Mouse (Mus musculus) embryonic facial prominence, embryonic 12.5 days (tissue): ENCODE results near the gene Vmn1r113. TPM values are rescaled to one million over a fixed set of nuclear protein-coding genes. Genes with fewer than 3 reads are reported as not detected.
"Not testable (repeated sequence)": the region's sequence is repeated elsewhere in the genome, so short reads cannot be mapped to it uniquely, and the experiment has no call there.

Experiments
- ATAC-seq: fragments of 200-750 bp; cut with Nextera tagmentation; 2 replicates; pipeline ENCODE4 v1.8.0; 2017; ENCODE audit not compliant: insufficient number of reproducible peaks, insufficient read depth, low FRiP score, low TSS enrichment
- H3K27ac ChIP-seq: fragments of 300-500 bp; sonication (generic); 2 replicates; pipeline ENCODE4 v1.5.1; 2016; ENCODE audit warnings: mild to moderate bottlenecking
- H3K27me3 ChIP-seq: fragments of 300-500 bp; sonication (generic); 2 replicates; pipeline ENCODE4 v1.6.1; 2016; ENCODE audit warnings: mild to moderate bottlenecking, moderate library complexity
- H3K36me3 ChIP-seq: fragments of 300-500 bp; sonication (generic); 2 replicates; pipeline ENCODE4 v1.6.1; 2016; ENCODE audit warnings: mild to moderate bottlenecking
- H3K4me1 ChIP-seq: fragments of 300-500 bp; sonication (generic); 2 replicates; pipeline ENCODE4 v1.6.1; 2016
- H3K4me2 ChIP-seq: fragments of 300-500 bp; sonication (generic); replicated peaks from 2 replicates; pipeline ENCODE4 v1.6.1; 2016; ENCODE audit warnings: mild to moderate bottlenecking, moderate library complexity
- H3K4me3 ChIP-seq: fragments of 300-500 bp; sonication (generic); 2 replicates; pipeline ENCODE4 v1.5.1; 2016; ENCODE audit warnings: mild to moderate bottlenecking
- H3K9ac ChIP-seq: fragments of 300-500 bp; sonication (generic); 2 replicates; pipeline ENCODE4 v1.6.1; 2016; ENCODE audit warnings: mild to moderate bottlenecking, moderate library complexity
- H3K9me3 ChIP-seq: fragments of 300-500 bp; sonication (generic); 2 replicates; pipeline ENCODE4 v1.6.1; 2016; ENCODE audit warnings: mild to moderate bottlenecking, moderate library complexity
- WGBS: fragments of 180-500 bp; shearing (Covaris S2); methylation state at CpG from one replicate; pipeline ENCODE4 v1.1.7; 2016; 5-methylcytosine and 5-hydroxymethylcytosine counted together
- polyA plus RNA-seq: library from polyadenylated mRNA; unstranded; fragments of >200 nt; fragmentation: Nextera tagmentation; extraction: Ambion mirVana; gene quantifications from 2 replicates; pipeline ENCODE4 v1.2.1, GENCODE M21; 2016

Vmn1r113 gene
- polyA plus RNA-seq, result not detected in 2 replicates

- not testable (repeated sequence) for H3K4me1 ChIP-seq, H3K27me3 ChIP-seq
These were observed at the start of gene Vmn1r113 for GRCm38 (mm10) chr7:20786985-20787384. Gene Vmn1r113, plus strand, starts transcription at chr7:20787285.

GRCm38 (mm10) chr7:20770885-20771284 lies 16.2 kb upstream of the Vmn1r113 start, which contains the start of gene Vmn1r112:
Gene Vmn1r112, plus strand, starts transcription at chr7:20771185.
- H3K27ac ChIP-seq, H3K9me3 ChIP-seq, ATAC-seq, H3K36me3 ChIP-seq, H3K4me3 ChIP-seq, H3K4me2 ChIP-seq, H3K4me1 ChIP-seq, H3K27me3 ChIP-seq, H3K9ac ChIP-seq: not testable (repeated sequence)
- no CpG with 5 or more reads among the region's 3 CpGs for WGBS

More at GRCm38 (mm10) chr7:20786985-20787384, at the start of gene Vmn1r113:
- H3K36me3 ChIP-seq, H3K9me3 ChIP-seq, ATAC-seq, H3K9ac ChIP-seq, H3K27ac ChIP-seq, H3K4me2 ChIP-seq, H3K4me3 ChIP-seq: not testable (repeated sequence)
- WGBS, result 55% methylated on average over 2 of the region's 2 CpGs

GRCm38 (mm10) chr7:20812086-20812485 lies 25.0 kb downstream of the Vmn1r113 start, which contains the start of gene Vmn1r114:
Gene Vmn1r114, minus strand, starts transcription at chr7:20812186.
- H3K27me3 ChIP-seq, H3K9me3 ChIP-seq, H3K4me1 ChIP-seq, H3K36me3 ChIP-seq, H3K4me2 ChIP-seq, H3K9ac ChIP-seq, H3K4me3 ChIP-seq, ATAC-seq, H3K27ac ChIP-seq: not testable (repeated sequence)
- no CpG with 5 or more reads among the region's 5 CpGs for WGBS

Other genes starting within 250 kb of the Vmn1r113 start
- gene Gm5726, start 241.5 kb upstream of the Vmn1r113 start, polyA plus RNA-seq, result not detected in 2 replicates
- gene Gm4141, start 211.0 kb upstream of the Vmn1r113 start, polyA plus RNA-seq, result not detected in 2 replicates
- not detected in 2 replicates for gene Gm4513, start 188.3 kb upstream of the Vmn1r113 start, polyA plus RNA-seq
- not detected in 2 replicates for gene Vmn1r107, start 118.4 kb upstream of the Vmn1r113 start, polyA plus RNA-seq
- gene Vmn1r111, start 84.1 kb upstream of the Vmn1r113 start, polyA plus RNA-seq, result not detected in 2 replicates
- not detected in 2 replicates for gene Gm10668, start 56.7 kb upstream of the Vmn1r113 start, polyA plus RNA-seq
- gene Vmn1r112, start 16.1 kb upstream of the Vmn1r113 start, polyA plus RNA-seq, result not detected in 2 replicates
- gene Vmn1r114, start 24.9 kb downstream of the Vmn1r113 start, polyA plus RNA-seq, result not detected in 2 replicates
- gene Vmn1r115, start 57.7 kb downstream of the Vmn1r113 start, polyA plus RNA-seq, result not detected in 2 replicates
- gene Vmn1r116, start 85.0 kb downstream of the Vmn1r113 start, polyA plus RNA-seq, result not detected in 2 replicates
- not detected in 2 replicates for gene Vmn1r117, start 96.8 kb downstream of the Vmn1r113 start, polyA plus RNA-seq
- not detected in 2 replicates for gene Vmn1r118, start 125.1 kb downstream of the Vmn1r113 start, polyA plus RNA-seq
- gene Vmn1r119, start 225.2 kb downstream of the Vmn1r113 start, polyA plus RNA-seq, result not detected in 2 replicates